Mouse (Mus musculus) heart, embryonic 11.5 days (tissue): ENCODE measurements around the gene Akap10. TPM values are rescaled to one million over a fixed set of nuclear protein-coding genes. Genes with fewer than 3 reads are reported as not detected.
"Not testable (repeated sequence)": the region's sequence is repeated elsewhere in the genome, so short reads cannot be mapped to it uniquely, and the experiment has no call there.

Experiments used
- ATAC-seq: fragments of 200-750 bp; cut with Nextera tagmentation; replicated peaks from 2 replicates; pipeline ENCODE4 v1.8.0; 2017; ENCODE audit warnings: moderate library complexity; ENCODE audit not compliant: insufficient number of reproducible peaks, low FRiP score, low TSS enrichment
- H3K27ac ChIP-seq: fragments of 300-500 bp; sonication (generic); 2 replicates; pipeline ENCODE4 v1.5.1; 2014; ENCODE audit warnings: mild to moderate bottlenecking, low read depth, low read length
- H3K27me3 ChIP-seq: fragments of 300-500 bp; sonication (generic); 2 replicates; pipeline ENCODE4 v1.6.1; 2014; ENCODE audit warnings: mild to moderate bottlenecking, low read length, mixed read lengths; ENCODE audit not compliant: control insufficient read depth, insufficient read depth
- H3K36me3 ChIP-seq: fragments of 300-500 bp; sonication (generic); 2 replicates; pipeline ENCODE4 v1.6.1; 2014; ENCODE audit warnings: mild to moderate bottlenecking, low read length, moderate library complexity, mixed read lengths; ENCODE audit not compliant: control insufficient read depth, insufficient read depth
- H3K4me1 ChIP-seq: fragments of 300-500 bp; sonication (generic); 2 replicates; pipeline ENCODE4 v1.6.1; 2014; ENCODE audit warnings: low read length; ENCODE audit not compliant: control insufficient read depth, insufficient read depth
- H3K4me2 ChIP-seq: fragments of 300-500 bp; sonication (generic); 2 replicates; pipeline ENCODE4 v1.6.1; 2014; ENCODE audit warnings: mild to moderate bottlenecking, moderate library complexity
- H3K4me3 ChIP-seq: fragments of 300-500 bp; sonication (generic); 2 replicates; pipeline ENCODE4 v1.5.1; 2014; ENCODE audit warnings: low read depth, low read length
- H3K9ac ChIP-seq: fragments of 300-500 bp; sonication (generic); 2 replicates; pipeline ENCODE4 v1.6.1; 2014; ENCODE audit warnings: mild to moderate bottlenecking, low read depth, low read length, moderate library complexity
- H3K9me3 ChIP-seq: fragments of 300-500 bp; sonication (generic); replicated peaks from 2 replicates; pipeline ENCODE4 v1.6.1; 2016; ENCODE audit warnings: low read length; ENCODE audit not compliant: control insufficient read depth
- WGBS: fragments of 180-500 bp; shearing (Covaris S2); extraction: QIAGEN DNeasy Blood & Tissue Kit; methylation state at CpG from one replicate; pipeline ENCODE4 v1.1.7; 2014; ENCODE audit not compliant: insufficient replicate concordance; 5-methylcytosine and 5-hydroxymethylcytosine counted together
- polyA plus RNA-seq: library from polyadenylated mRNA; unstranded; fragments of >200 nt; fragmentation: Nextera tagmentation; extraction: Ambion mirVana; gene quantifications from 2 replicates; pipeline ENCODE4 v1.2.1, GENCODE M21; 2014

The Akap10 gene
- polyA plus RNA-seq, 1 experiment from 2014 or later, result 17.3 TPM

DNA sequence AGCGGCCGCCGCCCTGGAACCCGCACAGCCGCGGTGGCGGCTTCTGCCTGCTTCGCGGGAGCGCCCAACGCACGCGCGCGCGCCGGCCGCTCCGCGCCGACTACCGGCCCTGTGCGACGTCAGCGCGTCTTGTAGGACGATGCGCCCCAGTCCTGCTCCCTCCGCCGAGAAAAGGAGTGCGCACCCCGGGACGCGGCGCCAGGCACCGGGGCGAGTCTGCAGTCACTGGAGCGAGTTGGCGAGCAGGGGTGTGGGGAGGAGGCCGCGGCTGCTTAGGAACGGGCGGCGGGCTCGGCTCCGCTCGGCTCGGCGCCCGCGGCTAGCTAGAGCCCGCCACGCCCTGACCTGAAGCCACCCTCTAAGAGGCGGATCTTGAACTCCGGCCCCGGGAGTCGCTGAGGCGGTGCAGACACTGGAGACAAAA is 75.1 kb downstream of the Akap10 start, which contains the start of gene Ulk2:
TSS of gene Ulk2 (minus strand) at position 86 of the 424 bp plus-strand sequence.
- WGBS, result 0% methylated on average over 56 of the region's 58 CpGs
- Histone ChIP-seq H3K4me3 (peak within 1 kb of the TSS; percentile 90), H3K4me1 (no peaks in the 10 kb centered on the region), H3K9ac (peak within 1 kb of the TSS; percentile 94), H3K27me3 (no peaks in the 10 kb centered on the region), H3K36me3 (no peaks in the 10 kb centered on the region), H3K27ac (peak within 1 kb of the TSS; percentile 78), H3K4me2 (peak within 1 kb of the TSS; percentile 79), H3K9me3 (no peaks in the 10 kb centered on the region)
- ATAC-seq, result peak; percentile 83

DNA sequence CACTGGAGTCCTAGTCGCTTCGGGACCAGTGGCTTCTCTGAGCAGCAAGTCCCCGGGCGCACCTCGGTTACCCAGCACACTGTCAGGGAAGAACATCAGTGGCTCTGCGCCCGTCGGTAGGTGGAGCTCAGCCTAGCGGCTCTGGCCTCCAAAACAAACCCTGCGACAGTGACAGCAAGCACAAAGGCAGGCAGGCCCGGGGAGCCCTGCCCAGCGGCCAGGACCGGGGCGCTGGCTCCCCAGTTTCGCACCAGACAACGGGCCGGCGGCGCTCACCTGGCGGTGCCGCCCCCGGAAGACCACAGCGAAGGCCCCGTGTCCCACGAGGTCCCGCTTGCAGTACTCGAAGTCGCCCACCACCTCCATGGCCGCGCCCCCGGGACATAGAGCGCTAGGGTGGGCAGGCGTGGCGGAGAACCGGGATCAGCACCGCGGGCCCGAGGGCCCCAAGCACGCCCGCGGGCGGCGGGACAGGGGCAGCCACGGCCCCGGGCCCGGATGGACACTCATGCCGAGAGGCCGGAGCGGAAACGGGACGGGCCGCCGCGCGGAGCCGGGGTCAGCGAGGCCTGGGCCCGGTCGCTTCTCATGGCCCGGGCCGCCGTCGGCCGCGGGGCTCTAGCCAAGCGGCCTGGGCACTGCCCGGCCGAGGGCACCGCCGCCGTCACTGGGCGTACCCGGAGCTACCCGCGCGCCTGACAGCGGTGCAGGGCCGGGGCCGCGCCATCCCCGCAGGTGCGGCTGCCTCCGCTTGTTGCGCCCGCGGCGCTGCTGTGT is 75.7 kb downstream of the Akap10 start:
- Histone ChIP-seq H3K4me2 (peak overlapping the region; percentile 79), H3K27me3 (no peaks in the 10 kb centered on the region), H3K36me3 (no peaks in the 10 kb centered on the region), H3K4me1 (no peaks in the 10 kb centered on the region), H3K27ac (peak overlapping the region; percentile 78), H3K9me3 (no peaks in the 10 kb centered on the region), H3K4me3 (peak overlapping the region; percentile 90), H3K9ac (peak overlapping the region; percentile 94)
- ATAC-seq, result peak; percentile 80
- WGBS, result under 1% methylated on average over 71 of the region's 87 CpGs

GRCm38 (mm10) chr11:61853659-61854058 is 76.4 kb downstream of the Akap10 start:
- Histone ChIP-seq H3K4me1 (no peaks in the 10 kb centered on the region), H3K9ac (peak overlapping the region; percentile 94), H3K27me3 (no peaks in the 10 kb centered on the region), H3K9me3 (no peaks in the 10 kb centered on the region), H3K4me2 (peak overlapping the region; percentile 79), H3K4me3 (peak overlapping the region; percentile 90), H3K36me3 (no peaks in the 10 kb centered on the region), H3K27ac (no peak overlapping the region)
- ATAC-seq, result no peak
- WGBS, result 19% methylated on average over 5 of the region's 5 CpGs

- H3K27ac ChIP-seq, result no peak overlapping the region
- no peak overlapping the region for H3K4me2 ChIP-seq
- no peaks in the 10 kb centered on the region for H3K36me3 ChIP-seq
- H3K27me3 ChIP-seq, result no peaks in the 10 kb centered on the region
- ATAC-seq, result no peak
- no peak overlapping the region for H3K9ac ChIP-seq
- no peaks in the 10 kb centered on the region for H3K9me3 ChIP-seq
- H3K4me3 ChIP-seq, result no peak overlapping the region
- H3K4me1 ChIP-seq, result no peaks in the 10 kb centered on the region
Observed at GRCm38 (mm10) chr11:61852916-61853315, 77.1 kb downstream of the Akap10 start.

DNA sequence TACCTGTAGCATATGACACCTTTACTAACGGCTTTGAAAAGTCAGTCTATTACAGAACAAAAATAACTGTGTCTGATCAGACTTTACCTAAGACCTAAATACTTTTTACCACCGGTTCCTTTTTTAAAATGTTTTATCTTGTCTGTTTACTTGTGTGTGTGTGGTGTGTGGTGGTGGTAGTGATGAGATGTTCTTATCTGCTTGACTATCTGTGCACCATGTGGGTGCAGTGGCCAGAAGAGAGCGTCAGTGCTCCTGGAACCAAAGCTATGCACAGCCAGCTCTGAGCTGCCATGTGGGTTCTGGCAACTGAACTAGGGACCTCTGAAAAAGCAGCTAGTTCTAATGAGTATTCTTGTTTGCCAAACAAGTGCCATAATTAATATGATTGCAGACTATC is 78.9 kb downstream of the Akap10 start:
- H3K27me3 ChIP-seq, result no peaks in the 10 kb centered on the region
- H3K36me3 ChIP-seq, result no peaks in the 10 kb centered on the region
- H3K9me3 ChIP-seq, result no peaks in the 10 kb centered on the region
- 0 out of 2 replicates have a peak, but pooled peaks cover 2% of the 10 kb centered on the region for H3K4me1 ChIP-seq
- H3K27ac ChIP-seq, result no peak overlapping the region
- ATAC-seq, result no peak
- no peak overlapping the region for H3K4me3 ChIP-seq
- 75% methylated on average over 3 of the region's 3 CpGs for WGBS
- H3K4me2 ChIP-seq, result no peak overlapping the region
- no peak overlapping the region for H3K9ac ChIP-seq

DNA sequence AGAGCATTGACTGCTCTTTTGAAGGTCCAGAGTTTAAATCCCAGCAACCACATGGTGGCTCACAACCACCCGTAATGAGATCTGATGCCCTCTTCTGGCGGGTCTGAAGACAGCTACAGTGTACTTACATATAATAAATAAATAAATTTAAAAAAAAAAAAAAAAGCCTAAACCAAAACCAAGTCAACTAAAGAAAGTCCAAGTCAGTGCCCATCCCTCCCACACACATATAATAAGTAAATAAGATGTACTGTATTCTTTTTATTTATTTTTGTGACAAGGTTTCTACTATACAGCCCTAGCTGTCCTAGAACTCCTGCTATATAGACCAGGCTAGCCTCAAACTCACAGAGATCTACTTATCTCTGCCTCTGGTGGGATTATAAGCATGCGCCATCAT is 89.4 kb downstream of the Akap10 start:
- not testable (repeated sequence) for H3K9ac ChIP-seq, H3K4me1 ChIP-seq, H3K27ac ChIP-seq, H3K4me2 ChIP-seq, H3K27me3 ChIP-seq, H3K9me3 ChIP-seq, ATAC-seq, H3K36me3 ChIP-seq, H3K4me3 ChIP-seq
- 61% methylated on average over 3 of the region's 3 CpGs for WGBS

DNA sequence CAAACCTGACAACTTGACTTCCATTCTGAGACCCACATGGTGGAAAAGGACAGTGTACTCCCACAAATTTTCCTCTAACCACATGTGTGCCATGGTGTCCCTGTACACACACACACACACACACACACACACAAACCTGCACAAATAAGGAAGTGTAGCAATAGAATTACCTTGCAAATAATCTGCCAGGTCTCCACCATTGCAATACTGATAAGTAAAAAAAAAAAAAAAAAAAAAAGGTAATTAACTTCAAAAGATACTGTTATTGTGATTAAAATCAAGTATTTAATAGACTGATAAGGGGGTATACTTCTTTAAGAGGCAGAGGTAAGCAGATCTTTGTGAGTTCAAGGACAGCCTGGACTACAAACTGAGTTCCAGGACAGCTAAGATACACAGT is 90.1 kb downstream of the Akap10 start:
- Histone ChIP-seq H3K4me1 (no peaks in the 10 kb centered on the region), H3K27me3 (no peaks in the 10 kb centered on the region), H3K9me3 (no peaks in the 10 kb centered on the region), H3K4me3 (no peak overlapping the region), H3K27ac (no peak overlapping the region), H3K36me3 (no peaks in the 10 kb centered on the region), H3K4me2 (no peak overlapping the region), H3K9ac (no peak overlapping the region)
- no peak for ATAC-seq

DNA sequence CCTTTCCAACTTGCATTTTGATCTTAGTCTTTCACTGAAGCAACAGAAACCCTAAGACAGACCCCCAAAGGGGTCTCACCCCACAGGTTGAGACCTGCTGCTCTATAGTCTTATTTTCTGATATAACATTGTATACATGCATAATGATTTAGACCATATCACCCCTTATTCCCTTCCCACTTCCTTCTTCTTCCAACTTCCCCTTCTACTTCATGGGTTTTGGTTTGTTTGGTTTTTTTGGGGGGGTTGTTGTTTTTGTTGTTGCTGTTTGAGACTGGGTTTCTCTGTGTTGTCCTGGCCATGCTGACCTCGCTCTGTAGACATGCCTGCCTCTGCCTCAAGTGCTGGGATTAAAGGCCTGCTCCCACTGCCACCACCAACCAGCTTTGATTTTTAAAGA is 90.9 kb downstream of the Akap10 start:
- Histone ChIP-seq H3K9ac (no peak overlapping the region), H3K4me2 (no peak overlapping the region), H3K27ac (no peak overlapping the region), H3K27me3 (no peaks in the 10 kb centered on the region), H3K9me3 (no peaks in the 10 kb centered on the region), H3K36me3 (no peaks in the 10 kb centered on the region), H3K4me3 (no peak overlapping the region), H3K4me1 (no peaks in the 10 kb centered on the region)
- ATAC-seq, result no peak
- 89% methylated on average over 1 of the region's 1 CpGs for WGBS
